Mouse (Mus musculus): ENCODE measurements around the gene 1700042G07Rik. TPM values are rescaled to one million over a fixed set of nuclear protein-coding genes. Genes with fewer than 3 reads are reported as not detected.

Gene 1700042G07Rik
- polyA plus RNA-seq, 1 experiment from 2014 or later, result not detected

- Histone ChIP-seq H3K9ac (replicated peaks) (no peak overlapping the region), H3K4me2 (ENCODE audit: low read depth, low read length) (no peak overlapping the region), H3K27me3 (ENCODE audit: insufficient read depth, low read length) (no peaks in the 10 kb centered on the region), H3K27ac (ENCODE audit: low read depth) (no peak overlapping the region), H3K36me3 (replicated peaks; ENCODE audit: insufficient read depth, low read length) (no peaks in the 10 kb centered on the region), H3K4me3 (ENCODE audit: low read depth, low read length) (no peak overlapping the region), H3K9me3 (ENCODE audit: low read length) (no peaks in the 10 kb centered on the region), H3K4me1 (ENCODE audit: insufficient read depth) (peaks cover 4% of the 10 kb centered on the region; the same call in 1 of the 2 replicates)
- TF ChIP-seq CTCF (IDR thresholded peaks at IDR 0.05; ENCODE audit: low read depth) (no peak), EP300 (IDR thresholded peaks at IDR 0.05; ENCODE audit: low read depth) (no peak)
- ATAC-seq (no peak), DNase-seq (no peak)
- 43% methylated on average over 4 of the region's 4 CpGs for WGBS (ENCODE audit: insufficient replicate concordance)
These were observed 19.2 kb downstream of the 1700042G07Rik start for GRCm38 (mm10) chr4:116192286-116192835.

GRCm38 (mm10) chr4:116193583-116194383 is 20.6 kb downstream of the 1700042G07Rik start:
- no peak for TF ChIP-seq CTCF (IDR thresholded peaks at IDR 0.05; ENCODE audit: low read depth)
- TF ChIP-seq EP300 (IDR thresholded peaks at IDR 0.05; ENCODE audit: low read depth), result peak; percentile 93
- ATAC-seq, result peak; percentile 96
- Histone ChIP-seq H3K27ac (ENCODE audit: low read depth) (peak overlapping the region; percentile 60), H3K4me3 (ENCODE audit: low read depth, low read length) (no peak overlapping the region), H3K27me3 (ENCODE audit: insufficient read depth, low read length) (no peaks in the 10 kb centered on the region), H3K4me2 (ENCODE audit: low read depth, low read length) (peak overlapping the region; percentile 33; the same call in 1 of the 2 replicates), H3K4me1 (ENCODE audit: insufficient read depth) (peaks cover 4% of the 10 kb centered on the region; the same call in 1 of the 2 replicates), H3K36me3 (replicated peaks; ENCODE audit: insufficient read depth, low read length) (no peaks in the 10 kb centered on the region), H3K9me3 (ENCODE audit: low read length) (no peaks in the 10 kb centered on the region), H3K9ac (replicated peaks) (no peak overlapping the region)
- 39% methylated on average over 9 of the region's 9 CpGs for WGBS (ENCODE audit: insufficient replicate concordance)
- DNase-seq, result peak; percentile 34

DNA sequence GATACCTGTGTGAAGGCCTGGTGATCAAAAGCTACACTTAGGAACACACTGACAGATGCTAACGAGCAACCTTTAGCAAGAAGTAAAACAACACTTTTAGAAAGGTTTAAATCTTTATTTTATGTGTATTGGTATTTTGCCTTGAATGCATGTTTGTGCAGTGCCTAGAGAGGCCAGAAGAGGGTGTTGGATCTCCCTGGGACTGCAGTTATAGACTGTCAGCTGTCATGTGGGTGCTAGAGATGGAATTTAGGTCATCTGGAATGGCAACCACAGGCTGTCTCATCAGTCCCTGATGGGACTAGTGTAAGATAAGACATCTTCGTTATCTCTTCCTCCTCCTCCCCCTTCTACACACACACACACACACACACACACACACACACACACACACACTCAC is 25.2 kb downstream of the 1700042G07Rik start:
- Histone ChIP-seq H3K27me3 (ENCODE audit: insufficient read depth, low read length) (no peaks in the 10 kb centered on the region), H3K9me3 (ENCODE audit: low read length) (no peaks in the 10 kb centered on the region), H3K4me1 (ENCODE audit: insufficient read depth) (no peaks in the 10 kb centered on the region), H3K36me3 (replicated peaks; ENCODE audit: insufficient read depth, low read length) (no peaks in the 10 kb centered on the region), H3K9ac (replicated peaks) (no peak overlapping the region), H3K4me3 (ENCODE audit: low read depth, low read length) (no peak overlapping the region), H3K4me2 (ENCODE audit: low read depth, low read length) (no peak overlapping the region), H3K27ac (ENCODE audit: low read depth) (no peak overlapping the region)
- DNase-seq (no peak), ATAC-seq (no peak)
- TF ChIP-seq CTCF (IDR thresholded peaks at IDR 0.05; ENCODE audit: low read depth) (peak; percentile 52), EP300 (IDR thresholded peaks at IDR 0.05; ENCODE audit: low read depth) (no peak)
- WGBS (ENCODE audit: insufficient replicate concordance), result 55% methylated on average over 2 of the region's 2 CpGs

DNA sequence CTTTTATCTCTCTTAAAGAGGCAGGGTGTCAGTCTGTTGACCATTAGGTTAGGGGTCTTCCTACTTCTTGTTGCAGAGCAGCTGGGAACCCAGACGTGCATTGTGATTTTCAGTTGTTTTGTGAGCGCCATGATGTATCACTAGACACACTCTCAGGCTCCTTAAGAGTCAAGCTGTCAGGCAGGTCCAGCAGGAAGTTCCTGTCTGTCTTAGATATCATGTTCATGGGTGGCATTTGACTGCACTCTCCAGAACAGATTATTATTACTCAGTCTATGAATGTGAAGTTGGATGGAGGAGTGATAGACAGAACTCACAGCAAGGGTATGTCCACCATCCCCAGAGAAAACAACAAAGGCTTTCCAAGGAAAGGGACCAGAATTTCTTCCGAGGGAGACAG is 31.2 kb downstream of the 1700042G07Rik start:
- 55% methylated on average over 3 of the region's 3 CpGs for WGBS (ENCODE audit: insufficient replicate concordance)
- Histone ChIP-seq H3K27ac (ENCODE audit: low read depth) (no peak overlapping the region), H3K4me2 (ENCODE audit: low read depth, low read length) (no peak overlapping the region), H3K4me1 (ENCODE audit: insufficient read depth) (no peaks in the 10 kb centered on the region), H3K36me3 (replicated peaks; ENCODE audit: insufficient read depth, low read length) (no peaks in the 10 kb centered on the region), H3K9ac (replicated peaks) (no peak overlapping the region), H3K4me3 (ENCODE audit: low read depth, low read length) (no peak overlapping the region), H3K9me3 (ENCODE audit: low read length) (no peaks in the 10 kb centered on the region), H3K27me3 (ENCODE audit: insufficient read depth, low read length) (no peaks in the 10 kb centered on the region)
- DNase-seq (no peak), ATAC-seq (no peak)
- TF ChIP-seq CTCF (IDR thresholded peaks at IDR 0.05; ENCODE audit: low read depth) (no peak), EP300 (IDR thresholded peaks at IDR 0.05; ENCODE audit: low read depth) (no peak)

DNA sequence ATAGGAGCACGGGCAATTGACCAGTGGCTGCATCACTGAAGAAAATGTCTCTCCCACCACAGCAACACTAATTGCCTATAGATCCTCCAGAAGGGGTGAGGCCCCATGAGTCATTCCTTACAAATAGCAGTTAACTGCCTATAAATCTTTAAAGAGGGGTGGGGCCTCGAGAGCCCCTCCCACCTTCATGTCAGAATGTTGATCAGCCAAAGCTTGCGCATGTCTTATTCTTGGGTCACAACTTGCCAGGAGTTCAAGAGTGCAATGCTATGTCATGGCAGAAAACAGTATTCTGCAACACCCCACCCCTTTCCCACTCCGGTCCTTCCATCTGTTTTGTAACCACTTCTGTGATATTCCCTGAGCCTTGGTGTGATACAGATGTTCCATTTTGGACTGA is 33.4 kb downstream of the 1700042G07Rik start:
- no peak for TF ChIP-seq EP300 (IDR thresholded peaks at IDR 0.05; ENCODE audit: low read depth)
- TF ChIP-seq CTCF (IDR thresholded peaks at IDR 0.05; ENCODE audit: low read depth), result no peak
- no peak overlapping the region for H3K27ac ChIP-seq (ENCODE audit: low read depth)
- H3K4me1 ChIP-seq (ENCODE audit: insufficient read depth), result no peaks in the 10 kb centered on the region
- H3K9me3 ChIP-seq (ENCODE audit: low read length), result no peaks in the 10 kb centered on the region
- WGBS (ENCODE audit: insufficient replicate concordance), result 79% methylated on average over 4 of the region's 4 CpGs
- H3K4me3 ChIP-seq (ENCODE audit: low read depth, low read length), result no peak overlapping the region
- DNase-seq (no peak), ATAC-seq (no peak)
- H3K9ac ChIP-seq (replicated peaks), result no peak overlapping the region
- H3K4me2 ChIP-seq (ENCODE audit: low read depth, low read length), result no peak overlapping the region
- H3K36me3 ChIP-seq (replicated peaks; ENCODE audit: insufficient read depth, low read length), result no peaks in the 10 kb centered on the region
- no peaks in the 10 kb centered on the region for H3K27me3 ChIP-seq (ENCODE audit: insufficient read depth, low read length)

GRCm38 (mm10) chr4:116208891-116209290 is 35.7 kb downstream of the 1700042G07Rik start:
- H3K4me1 ChIP-seq (ENCODE audit: insufficient read depth), result no peaks in the 10 kb centered on the region
- H3K4me2 ChIP-seq (ENCODE audit: low read depth, low read length), result no peak overlapping the region
- H3K27me3 ChIP-seq (ENCODE audit: insufficient read depth, low read length), result no peaks in the 10 kb centered on the region
- H3K27ac ChIP-seq (ENCODE audit: low read depth), result no peak overlapping the region
- no peak overlapping the region for H3K4me3 ChIP-seq (ENCODE audit: low read depth, low read length)
- DNase-seq (no peak), ATAC-seq (no peak)
- H3K9ac ChIP-seq (replicated peaks), result no peak overlapping the region
- H3K9me3 ChIP-seq (ENCODE audit: low read length), result no peaks in the 10 kb centered on the region
- TF ChIP-seq CTCF (IDR thresholded peaks at IDR 0.05; ENCODE audit: low read depth) (no peak), EP300 (IDR thresholded peaks at IDR 0.05; ENCODE audit: low read depth) (no peak)
- 47% methylated on average over 1 of the region's 1 CpGs for WGBS (ENCODE audit: insufficient replicate concordance)
- H3K36me3 ChIP-seq (replicated peaks; ENCODE audit: insufficient read depth, low read length), result no peaks in the 10 kb centered on the region

Data from liver, postnatal 0 days (tissue).